Mouse (Mus musculus) heart, postnatal 0 days (tissue): ENCODE data around the gene Tmem198b. TPM values are rescaled to one million over a fixed set of nuclear protein-coding genes. Genes with fewer than 3 reads are reported as not detected.

ENCODE experiments used
- ATAC-seq: fragments of 200-750 bp; cut with Nextera tagmentation; 2 replicates; pipeline ENCODE4 v1.8.0; 2017; ENCODE audit warnings: low read depth, moderate number of reproducible peaks, moderate library complexity; ENCODE audit not compliant: insufficient read depth
- DNase-seq: peaks from one replicate; pipeline ENCODE4 v3.0.0-alpha.2; 2016; ENCODE audit warnings: low spot score
- H3K27ac ChIP-seq: fragments of 300-500 bp; sonication (generic); 2 replicates; pipeline ENCODE4 v1.5.1; 2014; ENCODE audit warnings: low read depth, mild to moderate bottlenecking
- H3K27me3 ChIP-seq: fragments of 300-500 bp; sonication (generic); 2 replicates; pipeline ENCODE4 v1.6.1; 2014; ENCODE audit warnings: low read length, mixed read lengths; ENCODE audit not compliant: control insufficient read depth, insufficient read depth
- H3K36me3 ChIP-seq: fragments of 300-500 bp; sonication (generic); replicated peaks from 2 replicates; pipeline ENCODE4 v1.6.1; 2014; ENCODE audit warnings: low read length, mixed read lengths; ENCODE audit not compliant: control insufficient read depth, insufficient read depth
- H3K4me1 ChIP-seq: fragments of 300-500 bp; sonication (generic); 2 replicates; pipeline ENCODE4 v1.6.1; 2014; ENCODE audit warnings: antibody characterized with exemption; ENCODE audit not compliant: control insufficient read depth, insufficient read depth
- H3K4me2 ChIP-seq: fragments of 300-500 bp; sonication (generic); 2 replicates; pipeline ENCODE4 v1.6.1; 2014; ENCODE audit warnings: low read depth, mild to moderate bottlenecking, low read length, moderate library complexity
- H3K4me3 ChIP-seq: fragments of 300-500 bp; sonication (generic); 2 replicates; pipeline ENCODE4 v1.5.1; 2014; ENCODE audit warnings: low read depth, low read length
- H3K9ac ChIP-seq: fragments of 300-500 bp; sonication (generic); replicated peaks from 2 replicates; pipeline ENCODE4 v1.6.1; 2014; ENCODE audit warnings: low read depth, low read length, mixed read lengths
- H3K9me3 ChIP-seq: fragments of 300-500 bp; sonication (generic); replicated peaks from 2 replicates; pipeline ENCODE4 v1.6.1; 2016; ENCODE audit warnings: low read length; ENCODE audit not compliant: control insufficient read depth
- CTCF ChIP-seq: IDR thresholded peaks from 2 replicates; pipeline ENCODE4 v1.5.1; 2016; ENCODE audit warnings: antibody characterized with exemption, control low read depth, low read depth
- EP300 ChIP-seq: IDR thresholded peaks from 2 replicates; pipeline ENCODE4 v1.6.1; 2016; ENCODE audit warnings: antibody characterized with exemption, low read depth
- WGBS: fragments of 180-500 bp; shearing (Covaris S2); extraction: QIAGEN DNeasy Blood & Tissue Kit; methylation state at CpG from one replicate; pipeline ENCODE4 v1.1.7; 2014; 5-methylcytosine and 5-hydroxymethylcytosine counted together
- polyA plus RNA-seq: library from polyadenylated mRNA; unstranded; fragments of >200 nt; fragmentation: Nextera tagmentation; extraction: Ambion mirVana; gene quantifications from 2 replicates; pipeline ENCODE4 v1.2.1, GENCODE M21; 2015
- total RNA-seq: library from RNA; depleted of rRNA; stranded (reverse); fragments of >200 nt; gene quantifications from 2 replicates; pipeline ENCODE4 v1.2.3, GENCODE M21; 2014; ENCODE audit warnings: low replicate concordance; rRNA removed

Tmem198b gene
- total and polyA plus RNA-seq, 2 experiments from 2014 or later = 11.6 to 24.4 TPM

- ATAC-seq (no peak), DNase-seq (no peak)
- 80% methylated on average over 2 of the region's 2 CpGs for WGBS
- no peak overlapping the region for H3K4me3 ChIP-seq
- no peak overlapping the region for H3K4me2 ChIP-seq
- TF ChIP-seq CTCF = peak; percentile 24
- TF ChIP-seq EP300 = no peak
- H3K36me3 ChIP-seq = no peaks in the 10 kb centered on the region
- H3K27ac ChIP-seq = no peak overlapping the region
- no peaks in the 10 kb centered on the region for H3K27me3 ChIP-seq
- H3K9me3 ChIP-seq = no peaks in the 10 kb centered on the region
- no peak overlapping the region for H3K9ac ChIP-seq
- no peaks in the 10 kb centered on the region for H3K4me1 ChIP-seq
These were observed 31.3 kb downstream of the Tmem198b start for GRCm38 (mm10) chr10:128772895-128773294.

Other genes with a start within 250 kb of the Tmem198b start
- gene Pa2g4, start 238.4 kb downstream of the Tmem198b start, total RNA-seq = 50.2 and 58.2 TPM in 2 replicates
- gene Pa2g4, start 238.4 kb downstream of the Tmem198b start, polyA plus RNA-seq = 72.4 and 74.3 TPM in 2 replicates
- gene Erbb3, start 214.7 kb downstream of the Tmem198b start, total RNA-seq = 6.9 and 10.6 TPM in 2 replicates
- gene Erbb3, start 214.7 kb downstream of the Tmem198b start, polyA plus RNA-seq = 3.0 and 3.1 TPM in 2 replicates
- gene Rps26, start 177.6 kb downstream of the Tmem198b start, total RNA-seq = 1,086 and 1,110 TPM in 2 replicates
- 341 and 360 TPM in 2 replicates for gene Rps26, start 177.6 kb downstream of the Tmem198b start, polyA plus RNA-seq
- 0.11 and 1.4 TPM in 2 replicates for gene Ikzf4, start 158.4 kb downstream of the Tmem198b start, total RNA-seq
- 0.52 and 0.59 TPM in 2 replicates for gene Ikzf4, start 158.4 kb downstream of the Tmem198b start, polyA plus RNA-seq
- gene Suox, start 130.3 kb downstream of the Tmem198b start, total RNA-seq = 17.2 and 21.4 TPM in 2 replicates
- 11.9 and 12.5 TPM in 2 replicates for gene Suox, start 130.3 kb downstream of the Tmem198b start, polyA plus RNA-seq
- 68.1 and 75.3 TPM in 2 replicates for gene Rab5b, start 108.1 kb downstream of the Tmem198b start, total RNA-seq
- gene Rab5b, start 108.1 kb downstream of the Tmem198b start, polyA plus RNA-seq = 51.2 and 54.8 TPM in 2 replicates
- 7.7 and 23.2 TPM in 2 replicates for gene Pmel, start 100.2 kb downstream of the Tmem198b start, total RNA-seq
- gene Pmel, start 100.2 kb downstream of the Tmem198b start, polyA plus RNA-seq = 2.0 and 3.0 TPM in 2 replicates
- gene Cdk2, start 99.3 kb downstream of the Tmem198b start, total RNA-seq = 71.8 and 74.7 TPM in 2 replicates
- 50.9 and 53.0 TPM in 2 replicates for gene Cdk2, start 99.3 kb downstream of the Tmem198b start, polyA plus RNA-seq
- gene Dgka, start 59.5 kb downstream of the Tmem198b start, total RNA-seq = 4.8 and 6.8 TPM in 2 replicates
- gene Dgka, start 59.5 kb downstream of the Tmem198b start, polyA plus RNA-seq = 4.8 and 5.2 TPM in 2 replicates
- 37.1 and 49.2 TPM in 2 replicates for gene Pym1, start 56.5 kb downstream of the Tmem198b start, total RNA-seq
- 13.7 and 16.5 TPM in 2 replicates for gene Pym1, start 56.5 kb downstream of the Tmem198b start, polyA plus RNA-seq
- gene Mmp19, start 13.5 kb downstream of the Tmem198b start, total RNA-seq = 5.1 and 9.0 TPM in 2 replicates
- gene Mmp19, start 13.5 kb downstream of the Tmem198b start, polyA plus RNA-seq = 1.00 and 1.5 TPM in 2 replicates
- 28.6 and 29.7 TPM in 2 replicates for gene Dnajc14, start 308 bp downstream of the Tmem198b start, total RNA-seq
- 27.6 and 29.8 TPM in 2 replicates for gene Dnajc14, start 308 bp downstream of the Tmem198b start, polyA plus RNA-seq
- 19.4 and 20.0 TPM in 2 replicates for gene Sarnp, start 13.0 kb upstream of the Tmem198b start, total RNA-seq
- gene Sarnp, start 13.0 kb upstream of the Tmem198b start, polyA plus RNA-seq = 135 and 141 TPM in 2 replicates
- 27.6 and 32.1 TPM in 2 replicates for gene Ormdl2, start 17.3 kb upstream of the Tmem198b start, total RNA-seq
- gene Ormdl2, start 17.3 kb upstream of the Tmem198b start, polyA plus RNA-seq = 20.2 and 26.7 TPM in 2 replicates
- 1.6 and 6.7 TPM in 2 replicates for gene Gdf11, start 87.3 kb upstream of the Tmem198b start, total RNA-seq
- 1.5 and 1.7 TPM in 2 replicates for gene Gdf11, start 87.3 kb upstream of the Tmem198b start, polyA plus RNA-seq
- 32.9 and 72.6 TPM in 2 replicates for gene Cd63, start 96.6 kb upstream of the Tmem198b start, total RNA-seq
- gene Cd63, start 96.6 kb upstream of the Tmem198b start, polyA plus RNA-seq = 381 and 398 TPM in 2 replicates
- 7.6 and 14.3 TPM in 2 replicates for gene Rdh5, start 118.5 kb upstream of the Tmem198b start, total RNA-seq
- 9.3 and 11.1 TPM in 2 replicates for gene Rdh5, start 118.5 kb upstream of the Tmem198b start, polyA plus RNA-seq
- 121 and 130 TPM in 2 replicates for gene Bloc1s1, start 119.7 kb upstream of the Tmem198b start, total RNA-seq
- gene Bloc1s1, start 119.7 kb upstream of the Tmem198b start, polyA plus RNA-seq = 292 and 295 TPM in 2 replicates
- gene Itga7, start 129.4 kb upstream of the Tmem198b start, total RNA-seq = 22.3 and 41.4 TPM in 2 replicates
- gene Itga7, start 129.4 kb upstream of the Tmem198b start, polyA plus RNA-seq = 18.5 and 22.7 TPM in 2 replicates
- not detected in 2 replicates for gene Mettl7b, start 156.6 kb upstream of the Tmem198b start, total RNA-seq
- not detected in 2 replicates for gene Mettl7b, start 156.6 kb upstream of the Tmem198b start, polyA plus RNA-seq
- not detected in 2 replicates for gene Olfr9, start 185.1 kb upstream of the Tmem198b start, total RNA-seq
- not detected in 2 replicates for gene Olfr9, start 185.1 kb upstream of the Tmem198b start, polyA plus RNA-seq
- not detected in 2 replicates for gene Olfr763, start 206.4 kb upstream of the Tmem198b start, total RNA-seq
- not detected in 2 replicates for gene Olfr763, start 206.4 kb upstream of the Tmem198b start, polyA plus RNA-seq
- not detected in 2 replicates for gene Olfr764-ps1, start 235.5 kb upstream of the Tmem198b start, total RNA-seq
- not detected in 2 replicates for gene Olfr764-ps1, start 235.5 kb upstream of the Tmem198b start, polyA plus RNA-seq
- gene Olfr765, start 245.6 kb upstream of the Tmem198b start, total RNA-seq = not detected in 2 replicates
- not detected in 2 replicates for gene Olfr765, start 245.6 kb upstream of the Tmem198b start, polyA plus RNA-seq